Mouse (Mus musculus) MEL (cell line): ENCODE results near the gene Fam169a.

ENCODE experiments used
- BHLHE40 ChIP-seq: IDR thresholded peaks from 2 replicates; pipeline ENCODE4 v1.6.1; 2012; ENCODE audit warnings: low read depth, mild to moderate bottlenecking, inconsistent platforms, low read length, improper control_type of control experiment, borderline replicate concordance
- CTCF ChIP-seq, 3 experiments: IDR thresholded peaks in 2 of 3; conservative IDR thresholded peaks in 1 of 3; 2 replicates each; pipeline ENCODE4 v1.5.1; 2011 to 2012; ENCODE audit warnings: low read length in 3 of 3, low read depth in 2 of 3, mild to moderate bottlenecking in 2 of 3, improper control_type of control experiment in 1 of 3, inconsistent platforms in 1 of 3, mixed read lengths in 1 of 3, moderate library complexity in 1 of 3; ENCODE audit not compliant: control insufficient read depth in 1 of 3, insufficient read depth in 1 of 3, poor library complexity in 1 of 3, severe bottlenecking in 1 of 3
- E2F4 ChIP-seq: IDR thresholded peaks from 2 replicates; pipeline ENCODE4 v1.6.1; 2011; ENCODE audit warnings: low read depth, low read length, improper control_type of control experiment, borderline replicate concordance
- ETS1 ChIP-seq: IDR thresholded peaks from 2 replicates; pipeline ENCODE4 v1.6.1; 2012; ENCODE audit warnings: low read depth, mild to moderate bottlenecking, inconsistent platforms, low read length, improper control_type of control experiment, moderate library complexity
- GATA1 ChIP-seq: IDR thresholded peaks from 2 replicates; pipeline ENCODE4 v1.6.1; 2011; ENCODE audit warnings: low read depth, low read length, improper control_type of control experiment
- MAFK ChIP-seq: IDR thresholded peaks from 2 replicates; pipeline ENCODE4 v1.6.1; 2011; ENCODE audit warnings: low read depth, mild to moderate bottlenecking, low read length, improper control_type of control experiment, borderline replicate concordance
- MAZ ChIP-seq: IDR thresholded peaks from 2 replicates; pipeline ENCODE4 v1.6.1; 2012; ENCODE audit warnings: low read depth, mild to moderate bottlenecking, inconsistent platforms, low read length, improper control_type of control experiment
- POLR2A ChIP-seq, 2 experiments: IDR thresholded peaks; 2 replicates each; pipeline ENCODE4 v1.6.1; 2011 to 2012; ENCODE audit warnings: low read length in 2 of 2, mild to moderate bottlenecking in 2 of 2, control low read depth in 1 of 2, improper control_type of control experiment in 1 of 2, low read depth in 1 of 2, moderate library complexity in 1 of 2; ENCODE audit not compliant: control insufficient read depth in 1 of 2, insufficient read depth in 1 of 2, poor library complexity in 1 of 2
- SMC3 ChIP-seq: IDR thresholded peaks from 2 replicates; pipeline ENCODE4 v1.6.1; 2011; ENCODE audit warnings: low read depth, low read length, improper control_type of control experiment
- TBP ChIP-seq: IDR thresholded peaks from 2 replicates; pipeline ENCODE4 v1.8.0; 2011; ENCODE audit warnings: low read depth, low read length, improper control_type of control experiment
- USF1 ChIP-seq: IDR thresholded peaks from 2 replicates; pipeline ENCODE4 v1.6.1; 2014; ENCODE audit warnings: low read depth, mild to moderate bottlenecking, inconsistent platforms, low read length, improper control_type of control experiment, moderate library complexity
- ZC3H11A ChIP-seq: IDR thresholded peaks from 2 replicates; pipeline ENCODE4 v1.6.1; 2012; ENCODE audit warnings: low read depth, mild to moderate bottlenecking, inconsistent platforms, low read length, improper control_type of control experiment
- ZKSCAN1 ChIP-seq: IDR thresholded peaks from 2 replicates; pipeline ENCODE4 v1.6.1; 2012; ENCODE audit warnings: low read depth, mild to moderate bottlenecking, inconsistent platforms, low read length, improper control_type of control experiment, moderate library complexity

- no peak for TF ChIP-seq ZKSCAN1
- TF ChIP-seq CTCF (IDR thresholded peaks at IDR 0.05 in 2 of 3, conservative IDR thresholded peaks at IDR 0.05 in 1 of 3; ENCODE audit: control insufficient read depth in 1 of 3, insufficient read depth in 1 of 3, low read depth in 2 of 3, low read length in 3 of 3, poor library complexity in 1 of 3, severe bottlenecking in 1 of 3) = no peak
- no peak for TF ChIP-seq POLR2A (IDR thresholded peaks at IDR 0.05; ENCODE audit: control insufficient read depth in 1 of 2, insufficient read depth in 1 of 2, low read depth in 1 of 2, low read length in 2 of 2, poor library complexity in 1 of 2)
- no peak for TF ChIP-seq BHLHE40
- no peak for TF ChIP-seq MAZ
- TF ChIP-seq ETS1 = no peak
- no peak for TF ChIP-seq USF1
- no peak for TF ChIP-seq E2F4
- no peak for TF ChIP-seq ZC3H11A
- no peak for TF ChIP-seq MAFK
- TF ChIP-seq SMC3 = no peak
- no peak for TF ChIP-seq TBP
- TF ChIP-seq GATA1 = no peak
Measured at GRCm38 (mm10) chr13:97053844-97054243, 13.2 kb upstream of the Fam169a start.
